Mouse (Mus musculus): ENCODE data around the gene Ezr.

DNA sequence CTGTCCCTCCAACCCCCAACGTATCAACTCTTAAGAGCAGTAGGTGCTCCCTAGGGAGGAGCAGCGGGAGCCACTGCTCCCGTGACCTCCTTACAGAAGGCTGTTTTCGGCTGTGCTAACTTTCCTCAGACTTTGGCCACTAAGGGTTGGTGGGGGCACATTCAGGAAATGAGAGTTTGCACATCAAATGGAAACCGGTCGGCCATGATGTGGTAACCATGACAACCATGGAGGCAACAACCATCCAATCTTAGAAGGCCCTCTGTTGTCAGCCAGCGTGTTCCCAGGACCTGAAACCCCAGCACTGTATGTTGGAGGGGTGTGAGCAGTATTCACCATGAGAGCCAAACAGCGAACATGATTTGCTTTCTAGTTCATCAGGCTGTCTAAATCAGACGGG lies 7.4 kb downstream of the Ezr start:
- no peak for TF ChIP-seq POLR2A (IDR thresholded peaks at IDR 0.05; ENCODE audit: insufficient read length, low read depth)
- TF ChIP-seq MAX (IDR thresholded peaks at IDR 0.05; ENCODE audit: low read depth) = no peak
- no peak for TF ChIP-seq CEBPB (IDR thresholded peaks at IDR 0.05; ENCODE audit: insufficient read depth, poor library complexity, severe bottlenecking)
- no peak for TF ChIP-seq TCF12 (IDR thresholded peaks at IDR 0.05; ENCODE audit: insufficient read depth, poor library complexity, severe bottlenecking)
- no peak for TF ChIP-seq POLR2AphosphoS2 (IDR thresholded peaks at IDR 0.05; ENCODE audit: insufficient read length, low read depth)
- TF ChIP-seq MYOG (IDR thresholded peaks at IDR 0.05; ENCODE audit: control insufficient read depth in 1 of 3, insufficient read depth in 1 of 3, insufficient read length in 2 of 3, low read depth in 2 of 3) = no peak
- TF ChIP-seq MYOD1 (IDR thresholded peaks at IDR 0.05; ENCODE audit: control insufficient read depth in 1 of 3, insufficient read length in 2 of 3, low read depth in 2 of 3) = no peak
- TF ChIP-seq E2F4 (IDR thresholded peaks at IDR 0.05; ENCODE audit: insufficient read depth) = no peak
- no peak for TF ChIP-seq TCF3 (IDR thresholded peaks at IDR 0.05; ENCODE audit: insufficient read length, low read depth)
- TF ChIP-seq USF1 (IDR thresholded peaks at IDR 0.05; ENCODE audit: low read depth) = no peak
- TF ChIP-seq REST (IDR thresholded peaks at IDR 0.05; ENCODE audit: insufficient read depth, insufficient read length) = no peak
- no peak for TF ChIP-seq SRF (IDR thresholded peaks at IDR 0.05; ENCODE audit: control insufficient read depth, insufficient read length, low read depth)
